Mouse (Mus musculus) urinary bladder, adult 18-20 months (tissue): ENCODE measurements around the gene Epm2a.
A peak's percentile ranks its signal among the peaks of the same experiment; 100 is the strongest.

Experiments
- DNase-seq, 2 experiments: peaks; one replicate each; pipeline ENCODE4 v3.0.0; 2022; ENCODE audit warnings: low spot score in 2 of 2, mixed read lengths in 2 of 2

The Epm2a gene

DNA sequence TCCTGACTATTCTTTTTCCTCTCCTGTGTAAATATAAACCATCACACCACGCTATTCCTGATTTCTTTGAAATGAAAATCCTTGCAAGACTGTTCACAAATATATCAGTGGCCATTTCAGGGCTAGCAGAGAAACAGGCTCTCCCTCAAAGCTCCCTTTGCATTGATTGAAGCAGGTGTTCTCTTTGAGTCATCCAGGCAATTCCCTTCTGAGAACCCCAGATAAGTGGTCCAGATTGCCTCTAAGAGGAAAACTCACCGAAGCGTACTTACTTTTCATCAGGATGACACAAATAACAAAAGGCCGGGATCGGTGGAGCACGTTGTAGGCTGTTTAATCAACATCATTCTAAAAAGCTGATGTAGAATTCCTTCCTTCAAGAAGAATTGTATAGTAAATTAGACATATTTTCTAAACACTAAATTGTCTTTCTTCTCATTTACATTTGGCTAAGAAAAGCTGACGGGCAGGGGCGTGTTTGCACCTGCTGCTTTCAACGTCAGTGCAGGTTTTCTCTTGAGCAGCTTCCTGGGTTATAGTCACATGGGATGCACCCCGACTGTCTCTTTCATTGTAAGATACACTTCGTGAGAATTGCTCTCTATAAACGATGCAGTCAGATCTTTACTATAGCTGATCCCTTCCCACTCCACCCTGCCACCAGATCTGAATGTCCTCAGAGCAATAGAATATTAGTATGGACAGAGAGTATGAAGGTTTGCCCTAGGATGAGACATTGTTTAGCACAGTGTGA lies 86.0 kb downstream of the Epm2a start:
- no peak for DNase-seq

GRCm38 (mm10) chr10:11436961-11437360 lies 93.8 kb downstream of the Epm2a start:
- no peak for DNase-seq

DNA sequence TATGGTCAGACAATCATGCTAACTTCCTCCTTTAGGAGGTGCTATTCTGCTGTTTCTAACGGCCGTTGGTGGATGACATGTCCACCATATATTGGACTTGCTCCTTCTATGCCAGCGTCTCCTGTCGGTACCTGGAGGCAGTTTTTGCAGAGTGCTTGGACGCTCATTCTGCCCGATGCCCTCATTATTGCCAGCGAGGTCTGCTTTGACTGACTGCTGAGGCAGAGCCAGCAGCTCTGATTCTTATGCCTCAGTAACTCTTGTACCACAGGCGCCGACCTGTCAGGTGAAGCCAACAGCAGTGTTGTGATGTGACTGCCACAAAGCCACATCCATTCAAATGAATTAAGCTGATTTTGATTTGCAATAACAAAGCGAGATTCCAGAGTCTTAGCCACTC lies 95.3 kb downstream of the Epm2a start:
- no peak for DNase-seq

GRCm38 (mm10) chr10:11439342-11439741 lies 96.1 kb downstream of the Epm2a start:
- DNase-seq = no peak

- DNase-seq = peak; percentile 41
Measured at GRCm38 (mm10) chr10:11449556-11450305, 106.5 kb downstream of the Epm2a start.

GRCm38 (mm10) chr10:11452537-11452936 lies 109.3 kb downstream of the Epm2a start:
- DNase-seq = no peak

GRCm38 (mm10) chr10:11457445-11457844 lies 114.2 kb downstream of the Epm2a start:
- no peak for DNase-seq

DNA sequence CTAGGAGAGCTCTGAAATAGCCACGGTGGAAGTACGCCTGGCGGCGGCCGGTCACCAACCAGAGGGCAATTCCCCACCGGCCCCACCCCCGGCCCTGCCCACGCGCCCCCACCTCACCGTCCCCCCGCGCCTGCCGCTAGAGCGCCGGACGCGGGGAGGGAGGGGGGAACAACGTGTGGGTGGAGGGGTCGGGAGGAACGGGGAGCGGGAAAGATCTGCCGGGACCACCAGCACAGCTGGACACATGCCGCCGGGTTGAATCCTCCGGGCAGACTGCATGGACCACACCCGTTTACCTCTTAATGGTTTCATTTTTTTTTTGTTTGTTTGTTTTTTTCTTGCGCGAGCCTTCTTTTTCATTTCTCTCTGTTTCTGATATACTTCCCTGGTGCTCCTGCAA lies 148.8 kb downstream of the Epm2a start:
- no peak for DNase-seq
